Comparison of ENCODE assay signal across 26 mouse cellular contexts in the genomic region with DNA sequence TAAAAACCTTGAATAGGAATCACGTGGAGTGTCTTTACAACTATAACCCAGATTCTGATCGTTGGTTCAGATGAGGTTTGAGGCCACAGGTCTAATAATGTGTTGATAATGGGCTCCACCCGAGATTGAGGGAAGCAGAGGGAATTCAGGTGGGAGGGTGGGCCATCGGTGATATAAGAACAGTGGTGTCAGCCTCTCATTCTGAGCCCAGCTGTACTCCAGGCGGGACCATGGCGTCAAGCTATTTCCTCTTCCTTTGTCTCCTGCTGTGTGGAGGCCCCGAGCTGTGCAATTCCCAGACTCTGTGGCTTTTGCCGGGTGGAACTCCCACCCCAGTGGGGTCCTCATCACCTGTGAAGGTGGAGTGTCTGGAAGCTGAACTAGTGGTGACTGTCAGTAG. TPM values are rescaled to one million over a fixed set of nuclear protein-coding genes. Genes with fewer than 3 reads are reported as not detected.
DNase-seq lines count a peak whose midpoint lies in the region; ATAC-seq and TF ChIP-seq lines count a peak whose summit lies in the region.
"Had no signal": no experiment of that assay in that cellular context is flagged by ENCODE, and none has a peak within 500 bp of the region (broad histone marks: within the 10 kb centered on the region; RNA-seq: fewer than 3 reads in every experiment).

A gene (plus strand): TSS at position 196 of the 400 bp plus-strand sequence.

- H3K27ac ChIP-seq in testis, adult 2 months (ENCODE audit: control insufficient read depth, insufficient read depth, low read depth, low read length) = no peak within 1 kb of the TSS
- H3K27ac ChIP-seq in ES-Bruce4 (ENCODE audit: insufficient read depth, low read length) (no peak within 1 kb of the TSS; the same call in 1 of the 2 replicates), ES-E14 (ENCODE audit: insufficient read depth, low read depth, low read length, poor library complexity, severe bottlenecking) (peak within 1 kb of the TSS; percentile 46; the same call in 1 of the 2 replicates)
- no peak within 1 kb of the TSS for H3K27ac ChIP-seq in midbrain, postnatal 0 days (ENCODE audit: low read depth, low read length)
- H3K27ac ChIP-seq: embryonic facial prominence, embryonic 10.5 days; embryonic facial prominence, embryonic 12.5 days; forebrain, embryonic 13.5 days; forebrain, embryonic 15.5 days had no signal

- H3K4me3 ChIP-seq in testis, adult 2 months (ENCODE audit: control insufficient read depth, low read depth, low read length) = peak within 1 kb of the TSS; percentile 54
- H3K4me3 ChIP-seq in ES-Bruce4 (ENCODE audit: low read depth, low read length) (peak within 1 kb of the TSS; percentile 59), ES-E14 (ENCODE audit: insufficient read depth in 1 of 2, low read depth in 1 of 2, low read length in 2 of 2, poor library complexity in 1 of 2, severe bottlenecking in 1 of 2) (peak within 1 kb of the TSS in 1 of 2 experiments; percentile 44; a peak in 2 of 4 replicates)
- H3K4me3 ChIP-seq in midbrain, postnatal 0 days (ENCODE audit: low read depth, low read length) = no peak within 1 kb of the TSS
- H3K4me3 ChIP-seq: embryonic facial prominence, embryonic 10.5 days; embryonic facial prominence, embryonic 12.5 days; forebrain, embryonic 13.5 days; forebrain, embryonic 15.5 days had no signal

- WGBS in midbrain, postnatal 0 days = 72% methylated on average over 8 of the region's 8 CpGs

- peaks cover 8% of the 10 kb centered on the region for H3K4me1 ChIP-seq in testis, adult 2 months (ENCODE audit: control insufficient read depth, insufficient read depth, low read length)
- peaks cover 8% of the 10 kb centered on the region for H3K4me1 ChIP-seq in ES-Bruce4 (ENCODE audit: control insufficient read depth, insufficient read depth, low read length)
- H3K4me1 ChIP-seq in ES-E14 (ENCODE audit: control insufficient read depth in 2 of 2, insufficient read depth in 2 of 2, low read length in 2 of 2, poor library complexity in 1 of 2) = peaks cover 0 to 14% of the 10 kb centered on the region in 2 experiments; a peak in 2 of 4 replicates
- no peaks in the 10 kb centered on the region for H3K4me1 ChIP-seq in midbrain, postnatal 0 days (ENCODE audit: insufficient read depth, low read length)
- H3K4me1 ChIP-seq: embryonic facial prominence, embryonic 10.5 days; embryonic facial prominence, embryonic 12.5 days; forebrain, embryonic 13.5 days; forebrain, embryonic 15.5 days had no signal

- H3K27me3 ChIP-seq in testis, adult 2 months (ENCODE audit: control insufficient read depth, insufficient read depth, low read length) = no peaks in the 10 kb centered on the region
- no peaks in the 10 kb centered on the region for H3K27me3 ChIP-seq in ES-Bruce4 (ENCODE audit: control insufficient read depth, insufficient read depth, low read length, poor library complexity, severe bottlenecking)
- no peaks in the 10 kb centered on the region for H3K27me3 ChIP-seq in midbrain, postnatal 0 days (ENCODE audit: insufficient read depth, low read length)
- H3K27me3 ChIP-seq: embryonic facial prominence, embryonic 12.5 days; forebrain, embryonic 13.5 days; forebrain, embryonic 15.5 days had no signal

- H3K9ac ChIP-seq in ES-Bruce4 (ENCODE audit: low read depth, poor library complexity, severe bottlenecking) = peak within 1 kb of the TSS; percentile 31
- H3K9ac ChIP-seq in ES-E14 (ENCODE audit: insufficient read depth, low read depth, low read length, poor library complexity, severe bottlenecking) = peak within 1 kb of the TSS; percentile 29
- no peak within 1 kb of the TSS for H3K9ac ChIP-seq in midbrain, postnatal 0 days (replicated peaks; ENCODE audit: low read length, poor library complexity, severe bottlenecking)
- H3K9ac ChIP-seq: embryonic facial prominence, embryonic 12.5 days; forebrain, embryonic 13.5 days; forebrain, embryonic 15.5 days; forebrain, postnatal 0 days had no signal

- H3K36me3 ChIP-seq in testis, adult 2 months (ENCODE audit: control insufficient read depth, insufficient read depth, low read length) = no peaks in the 10 kb centered on the region
- H3K36me3 ChIP-seq in ES-Bruce4 (ENCODE audit: control insufficient read depth, insufficient read depth, low read length, poor library complexity, severe bottlenecking) = no peaks in the 10 kb centered on the region
- H3K36me3 ChIP-seq in ES-E14 (ENCODE audit: control insufficient read depth, insufficient read depth, low read length, poor library complexity, severe bottlenecking) = no peaks in the 10 kb centered on the region
- H3K36me3 ChIP-seq in midbrain, postnatal 0 days (ENCODE audit: insufficient read depth, low read length) = no peaks in the 10 kb centered on the region
- H3K36me3 ChIP-seq: embryonic facial prominence, embryonic 10.5 days; embryonic facial prominence, embryonic 12.5 days; forebrain, embryonic 15.5 days had no signal

- H3K4me2 ChIP-seq in midbrain, postnatal 0 days (ENCODE audit: low read depth, low read length, poor library complexity, severe bottlenecking) = no peak within 1 kb of the TSS
- H3K4me2 ChIP-seq: embryonic facial prominence, embryonic 12.5 days; forebrain, embryonic 13.5 days; forebrain, embryonic 15.5 days had no signal

- TF ChIP-seq CTCF in testis, adult 2 months (IDR thresholded peaks at IDR 0.05; ENCODE audit: control insufficient read depth, insufficient read depth, insufficient replicate concordance, low read depth, low read length) = no peak
- TF ChIP-seq CTCF in ES-Bruce4 (IDR thresholded peaks at IDR 0.05; ENCODE audit: low read depth, low read length) = no peak
- TF ChIP-seq CTCF in midbrain, postnatal 0 days (IDR thresholded peaks at IDR 0.05) = no peak

- H3K9me3 ChIP-seq in ES-Bruce4 (replicated peaks; ENCODE audit: control insufficient read depth, insufficient read depth, low read length, poor library complexity, severe bottlenecking) (no peaks in the 10 kb centered on the region), ES-E14 (ENCODE audit: control insufficient read depth, insufficient read depth, low read depth, low read length) (no peaks in the 10 kb centered on the region)
- H3K9me3 ChIP-seq in midbrain, postnatal 0 days (ENCODE audit: low read length) = no peaks in the 10 kb centered on the region
- H3K9me3 ChIP-seq: embryonic facial prominence, embryonic 10.5 days; embryonic facial prominence, embryonic 12.5 days; forebrain, embryonic 13.5 days; forebrain, embryonic 15.5 days had no signal

- no peak for DNase-seq in testis, postnatal 14 days (ENCODE audit: low spot score)
- no peak for DNase-seq in ES-E14 (ENCODE audit: low read depth, low spot score)
- DNase-seq in left cerebral cortex, adult 9 months (ENCODE audit: low spot score in 2 of 2) = no peak
- DNase-seq in midbrain, postnatal 0 days (ENCODE audit: low spot score) = no peak
- DNase-seq: adrenal gland, adult 8-10 months; adrenal gland, postnatal 14 days; adrenal gland, postnatal 36 days; cerebellum, adult 11-12 months; cerebellum, adult 2 months; cerebellum, adult 9-10 months; cerebellum, postnatal 10 days; cerebellum, postnatal 25 days; forebrain, postnatal 0 days had no signal

- no peak for TF ChIP-seq POLR2A in testis, adult 2 months (IDR thresholded peaks at IDR 0.05; ENCODE audit: control insufficient read depth, low read depth, low read length)
- TF ChIP-seq POLR2A in ES-Bruce4 (IDR thresholded peaks at IDR 0.05; ENCODE audit: insufficient read depth, low read length) = no peak

- ATAC-seq in midbrain, postnatal 0 days (ENCODE audit: low FRiP score) = no peak
- no peak for ATAC-seq in frontal cortex, adult (ENCODE audit: low TSS enrichment)
- ATAC-seq: activated CD4-positive, CD25-positive, alpha-beta regulatory T cell, adult 4 months; forebrain, embryonic 13.5 days; forebrain, embryonic 15.5 days; forebrain, postnatal 0 days had no signal

- in situ Hi-C loops in ES-E14 (cut with MboI; ENCODE audit: low sequenced_read_pairs in 2 of 2, unreplicated experiment in 2 of 2) = no loop called here

- no peak for TF ChIP-seq EP300 in ES-Bruce4 (IDR thresholded peaks at IDR 0.05; ENCODE audit: insufficient read depth, low read depth, low read length)

TF ChIP-seq in ES-E14, 5 proteins besides CTCF, POLR2A, EP300 and RAD21:
- no peak for TF ChIP-seq CHD2 (IDR thresholded peaks at IDR 0.05; ENCODE audit: low read depth, low read length)
- no peak for TF ChIP-seq HCFC1 (IDR thresholded peaks at IDR 0.05; ENCODE audit: borderline replicate concordance, insufficient read depth, low read length)
- TF ChIP-seq ZC3H11A (IDR thresholded peaks at IDR 0.05; ENCODE audit: borderline replicate concordance, low read depth, low read length) = no peak
- no peak for TF ChIP-seq MAFK (IDR thresholded peaks at IDR 0.05; ENCODE audit: insufficient read depth, low read depth, low read length)
- TF ChIP-seq ZNF384 (IDR thresholded peaks at IDR 0.05; ENCODE audit: low read depth, low read length) = no peak

RNA-seq across cellular contexts. Expression of the gene that starts here (rescaled TPM):
- 0.79 and 1.0 TPM in 2 replicates for polyA plus RNA-seq in testis, adult 2 months (2012; rRNA removed)
- polyA plus RNA-seq in ES-Bruce4 (2011; ENCODE audit: insufficient read depth, insufficient read length, low read depth, missing spikeins) = 2.0 and 2.4 TPM in 2 replicates
- 12.7 and 16.1 TPM in 2 replicates for total RNA-seq in ES-E14 (2012; rRNA removed)
- 0.99 TPM in 1 of 2 replicates, not detected in the other for total RNA-seq in midbrain, postnatal 0 days (2014; rRNA removed)
- polyA plus RNA-seq in midbrain, postnatal 0 days (2015; fragmentation: Nextera tagmentation; extraction: Ambion mirVana) = 0.21 and 0.27 TPM in 2 replicates
- total RNA-seq: adrenal gland, adult 18-20 months; adrenal gland, adult 8-10 months; adrenal gland, postnatal 14 days; adrenal gland, postnatal 36 days; MEL had no signal
- polyA plus RNA-seq: activated CD4-positive, CD25-positive, alpha-beta regulatory T cell, adult 4 months; C2C12; cortical plate, adult 2 months; embryonic facial prominence, embryonic 10.5 days; forebrain, embryonic 11.5 days; forebrain, embryonic 13.5 days; forebrain, embryonic 15.5 days had no signal
